Mouse (Mus musculus): ENCODE measurements around the gene Slc22a21.
A peak's percentile ranks its signal among the peaks of the same experiment; 100 is the strongest.
"Not testable (repeated sequence)": the region's sequence is repeated elsewhere in the genome, so short reads cannot be mapped to it uniquely, and the experiment has no call there.

Gene Slc22a21

GRCm38 (mm10) chr11:53979788-53980621 lies at the start of gene Slc22a21:
Gene Slc22a21, minus strand, starts transcription at chr11:53980332.
- DNase-seq (ENCODE audit: low spot score): peak; percentile 70

- no peak for DNase-seq (ENCODE audit: low spot score)
These were observed 48.9 kb upstream of the Slc22a21 start for GRCm38 (mm10) chr11:54028997-54029396.

GRCm38 (mm10) chr11:54028044-54028951 lies 48.2 kb upstream of the Slc22a21 start, which contains the start of gene Slc22a4:
Gene Slc22a4, minus strand, starts transcription at chr11:54028090.
- peak; percentile 60 for DNase-seq (ENCODE audit: low spot score)

GRCm38 (mm10) chr11:54027131-54028043 lies 47.3 kb upstream of the Slc22a21 start:
- no peak for DNase-seq (ENCODE audit: low spot score)

- no peak for DNase-seq (ENCODE audit: low spot score)
These were observed 46.4 kb upstream of the Slc22a21 start for GRCm38 (mm10) chr11:54026491-54027041.

- no peak for DNase-seq (ENCODE audit: low spot score)
These were observed 41.4 kb upstream of the Slc22a21 start for GRCm38 (mm10) chr11:54021396-54022093.

GRCm38 (mm10) chr11:54018893-54019732 lies 39.0 kb upstream of the Slc22a21 start:
- no peak for DNase-seq (ENCODE audit: low spot score)

GRCm38 (mm10) chr11:54017596-54017995 lies 37.5 kb upstream of the Slc22a21 start:
- no peak for DNase-seq (ENCODE audit: low spot score)

GRCm38 (mm10) chr11:54016051-54016450 lies 35.9 kb upstream of the Slc22a21 start:
- no peak for DNase-seq (ENCODE audit: low spot score)

GRCm38 (mm10) chr11:54012961-54013360 lies 32.8 kb upstream of the Slc22a21 start:
- no peak for DNase-seq (ENCODE audit: low spot score)

GRCm38 (mm10) chr11:54011255-54011654 lies 31.1 kb upstream of the Slc22a21 start:
- DNase-seq (ENCODE audit: low spot score): no peak

- DNase-seq (ENCODE audit: low spot score): no peak
These were observed 28.3 kb upstream of the Slc22a21 start for GRCm38 (mm10) chr11:54008416-54008920.

- no peak for DNase-seq (ENCODE audit: low spot score)
These were observed 27.6 kb upstream of the Slc22a21 start for GRCm38 (mm10) chr11:54007717-54008116.

- DNase-seq (ENCODE audit: low spot score): no peak
These were observed 26.8 kb upstream of the Slc22a21 start for GRCm38 (mm10) chr11:54006901-54007300.

- not testable (repeated sequence) for DNase-seq (ENCODE audit: low spot score)
These were observed 26.2 kb upstream of the Slc22a21 start for GRCm38 (mm10) chr11:54006362-54006761.

- DNase-seq (ENCODE audit: low spot score): no peak
These were observed 24.6 kb upstream of the Slc22a21 start for GRCm38 (mm10) chr11:54004734-54005133.

- peak; percentile 39 for DNase-seq (ENCODE audit: low spot score)
These were observed 24.1 kb upstream of the Slc22a21 start for GRCm38 (mm10) chr11:54004221-54004620.

GRCm38 (mm10) chr11:54002761-54003717 lies 22.9 kb upstream of the Slc22a21 start:
- DNase-seq (ENCODE audit: low spot score): peak; percentile 64

All from urinary bladder, postnatal 25 days (tissue).